Mouse (Mus musculus) heart, adult 8-10 months (tissue): ENCODE data around the gene Eif5a. TPM values are rescaled to one million over a fixed set of nuclear protein-coding genes. Genes with fewer than 3 reads are reported as not detected.
"Not testable (repeated sequence)": the region's sequence is repeated elsewhere in the genome, so short reads cannot be mapped to it uniquely, and the experiment has no call there.

Experiments used
- DNase-seq: peaks from one replicate; pipeline ENCODE4 v3.0.0; 2022; ENCODE audit warnings: low spot score
- total RNA-seq, 4 experiments: library from RNA; stranded (reverse); gene quantifications; 2 replicates each; pipeline ENCODE4 v1.2.4; 2022

Eif5a gene
- 100 to 1,000 TPM; 410 to 451 (median 437) TPM for total RNA-seq

- peak; percentile 100 for DNase-seq
Measured at GRCm38 (mm10) chr11:69921114-69922011, at the start of gene Eif5a. Eif5a (minus strand) TSS chr11:69921958.

DNA sequence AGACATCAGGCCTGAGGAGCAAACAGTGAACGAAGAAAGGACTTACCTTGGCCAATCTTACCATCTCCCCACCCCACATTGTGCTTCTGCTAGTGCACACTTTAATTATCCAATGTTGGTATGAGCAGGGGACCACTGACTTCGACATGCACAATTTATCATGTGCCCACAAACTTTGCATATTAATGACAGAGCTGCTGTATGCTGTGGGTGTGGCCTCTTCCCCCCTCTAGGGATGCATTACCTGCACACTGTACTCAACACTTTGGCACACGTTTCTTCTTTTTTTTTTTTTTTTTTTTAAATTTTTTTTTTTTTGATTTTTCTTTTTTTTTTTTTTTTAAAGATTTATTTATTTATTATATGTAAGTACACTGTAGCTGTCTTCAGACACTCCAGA, 49.0 kb upstream of the Eif5a start:
- no peak for DNase-seq

GRCm38 (mm10) chr11:69970222-69970621, 48.5 kb upstream of the Eif5a start:
- DNase-seq, result no peak

- DNase-seq, result no peak
Measured at GRCm38 (mm10) chr11:69968793-69969192, 47.0 kb upstream of the Eif5a start.

- no peak for DNase-seq
Measured at GRCm38 (mm10) chr11:69966860-69967517, 45.2 kb upstream of the Eif5a start.

GRCm38 (mm10) chr11:69966006-69966859, 44.5 kb upstream of the Eif5a start:
- no peak for DNase-seq

DNA sequence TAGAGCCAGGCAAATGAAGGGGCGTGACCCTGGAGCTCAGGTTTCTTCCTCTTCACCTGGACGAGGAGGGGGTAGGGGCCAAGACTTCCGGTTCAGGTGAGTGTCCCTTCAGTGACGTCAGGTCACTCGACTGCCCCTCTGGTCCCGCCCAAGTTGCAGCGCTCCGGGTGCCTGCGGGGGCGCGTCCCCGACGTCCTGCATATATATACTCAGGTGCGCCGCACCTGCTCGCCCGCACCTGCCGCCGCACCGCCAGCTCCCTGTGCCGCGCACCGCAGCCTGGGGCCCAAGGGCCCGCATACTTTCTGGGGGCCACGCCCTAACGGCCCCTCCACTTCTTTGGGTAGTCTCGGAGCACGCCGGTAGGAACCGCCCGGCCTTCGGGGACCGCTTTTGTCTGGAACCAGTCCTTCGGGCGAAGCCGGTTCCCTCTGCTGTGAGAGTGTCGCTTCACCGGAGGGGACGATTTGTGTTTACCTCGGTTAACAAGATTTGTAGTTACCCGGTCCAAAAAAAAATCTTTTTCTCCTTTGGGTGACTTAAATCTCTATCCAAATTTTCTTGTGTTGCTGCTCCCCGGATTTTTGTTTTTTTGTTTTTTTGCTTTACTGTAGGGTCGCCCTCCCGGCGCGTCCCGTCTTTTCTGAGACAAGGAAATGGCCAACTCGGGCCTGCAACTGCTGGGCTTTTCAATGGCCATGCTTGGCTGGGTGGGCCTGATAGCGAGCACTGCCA, 43.7 kb upstream of the Eif5a start:
- DNase-seq, result no peak

GRCm38 (mm10) chr11:69964650-69965270, 43.0 kb upstream of the Eif5a start, which contains the start of gene Cldn7:
Cldn7 (plus strand) TSS chr11:69964779.
- no peak for DNase-seq

DNA sequence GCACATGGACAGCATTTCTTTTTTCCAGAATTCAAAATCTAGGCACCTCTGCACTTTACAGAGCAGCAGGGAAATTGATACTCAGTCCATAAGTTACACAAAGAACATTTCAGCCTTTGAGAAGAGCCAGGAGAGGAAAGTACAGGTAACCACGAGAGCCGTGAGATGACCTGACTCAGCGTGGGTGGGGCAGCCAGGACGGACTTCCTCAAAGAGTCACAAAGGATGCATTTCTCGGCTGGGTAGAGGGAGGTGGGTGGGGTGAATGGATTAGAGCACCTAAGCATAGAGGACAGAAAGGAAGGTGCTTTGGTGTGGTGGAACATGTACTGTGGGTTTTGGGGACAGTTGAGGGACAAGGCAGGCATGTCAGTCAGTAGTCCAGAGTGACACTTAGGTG, 40.1 kb upstream of the Eif5a start:
- no peak for DNase-seq

GRCm38 (mm10) chr11:69960616-69961015, 38.9 kb upstream of the Eif5a start:
- no peak for DNase-seq

GRCm38 (mm10) chr11:69956218-69956617, 34.5 kb upstream of the Eif5a start:
- DNase-seq, result no peak

- not testable (repeated sequence) for DNase-seq
Measured at GRCm38 (mm10) chr11:69955618-69956017, 33.9 kb upstream of the Eif5a start.

DNA sequence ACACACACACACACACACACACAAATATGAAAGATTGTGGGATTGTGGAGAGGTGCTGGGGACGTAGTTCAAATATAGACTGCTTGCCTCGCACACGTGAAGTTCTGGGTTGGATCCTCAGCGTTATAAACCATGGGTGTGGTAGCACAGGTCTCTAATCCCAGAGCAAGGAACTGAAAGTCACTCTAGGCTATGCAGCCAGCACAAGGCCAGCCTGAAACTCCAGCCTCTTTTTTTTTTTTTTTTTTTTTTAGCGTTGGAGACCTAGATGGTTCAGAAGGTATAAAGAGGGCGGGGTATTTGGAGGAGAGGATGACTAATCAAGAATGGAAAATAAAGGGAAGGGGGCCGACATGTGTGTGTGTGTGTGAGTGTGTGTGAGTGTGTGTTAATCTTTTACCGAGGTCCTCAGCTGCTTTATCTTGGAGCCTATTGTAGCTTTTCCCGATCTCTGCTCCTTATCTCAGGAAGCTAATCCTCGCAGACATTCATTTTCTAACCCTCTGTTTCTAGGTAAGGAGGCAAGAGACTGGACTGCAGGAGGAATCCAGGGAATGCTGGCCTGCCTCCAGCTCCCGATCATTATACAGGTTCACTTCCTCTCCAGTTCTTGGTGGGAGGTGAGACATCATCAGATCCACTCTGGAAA, 31.6 kb upstream of the Eif5a start:
- DNase-seq, result no peak

DNA sequence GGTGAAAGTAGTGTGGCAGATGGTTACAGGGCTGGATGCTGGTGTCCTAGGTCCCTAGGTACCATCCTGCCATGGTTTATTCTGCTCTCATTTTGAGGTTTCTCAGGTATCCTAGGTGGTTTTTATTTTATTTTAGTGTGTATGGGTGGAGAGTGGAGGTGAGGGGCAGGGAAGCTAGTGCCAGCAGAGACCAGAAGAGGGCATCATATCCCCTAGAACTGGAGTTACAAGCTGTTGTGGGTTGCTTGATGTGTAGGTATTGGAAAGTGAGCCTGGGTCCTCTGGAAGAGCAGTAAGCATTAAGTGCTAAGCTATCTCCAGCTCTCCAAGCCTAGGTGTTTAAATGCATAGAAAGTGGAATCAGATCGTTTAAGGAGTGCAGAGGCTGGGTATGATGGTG, 30.5 kb upstream of the Eif5a start:
- DNase-seq, result no peak

- no peak for DNase-seq
Measured at GRCm38 (mm10) chr11:69950807-69951459, 29.2 kb upstream of the Eif5a start.

GRCm38 (mm10) chr11:69948763-69949150, 27.0 kb upstream of the Eif5a start:
- DNase-seq, result peak; percentile 91

- DNase-seq, result peak; percentile 91
Measured at GRCm38 (mm10) chr11:69948066-69948762, 26.5 kb upstream of the Eif5a start, which contains the start of gene Slc2a4. Slc2a4 (minus strand) TSS chr11:69948188.

- DNase-seq, result peak; percentile 54
Measured at GRCm38 (mm10) chr11:69947337-69948065, 25.7 kb upstream of the Eif5a start.
